Mouse (Mus musculus) gastrocnemius, postnatal 25 days (tissue): Measurements from ENCODE around the gene Mta1. TPM values are rescaled to one million over a fixed set of nuclear protein-coding genes. Genes with fewer than 3 reads are reported as not detected.
A peak's percentile ranks its signal among the peaks of the same experiment; 100 is the strongest.

Experiments
- DNase-seq: peaks from one replicate; pipeline ENCODE4 v3.0.0; 2022
- total RNA-seq, 2 experiments: library from RNA; stranded (reverse); gene quantifications; 1 replicate in 1 of 2; 2 replicates in 1 of 2; pipeline ENCODE4 v1.2.3; 2021

Gene Mta1
- total RNA-seq, 2 experiments from 2014 or later, result 29.3 to 34.4 TPM

DNA sequence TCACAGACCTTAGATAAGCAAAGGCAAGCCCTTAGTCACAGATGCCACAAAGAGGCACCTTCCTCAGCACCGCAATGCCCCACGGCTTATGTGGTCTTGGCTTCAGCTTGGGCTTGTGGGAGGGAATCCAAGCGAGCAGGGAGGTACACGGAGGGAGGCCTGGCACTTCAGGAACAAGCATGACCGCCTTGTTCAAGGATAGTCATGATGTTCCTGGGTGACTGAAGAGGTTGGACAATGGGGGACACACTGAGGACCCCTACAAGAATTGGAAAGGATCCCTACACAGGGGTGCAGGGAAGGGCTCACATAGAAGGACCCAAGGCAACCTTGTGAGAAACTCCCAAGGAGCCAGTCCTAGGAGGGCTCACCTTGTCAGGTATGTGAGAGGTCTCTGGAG lies 1.0 kb upstream of the Mta1 start:
- no peak for DNase-seq

DNA sequence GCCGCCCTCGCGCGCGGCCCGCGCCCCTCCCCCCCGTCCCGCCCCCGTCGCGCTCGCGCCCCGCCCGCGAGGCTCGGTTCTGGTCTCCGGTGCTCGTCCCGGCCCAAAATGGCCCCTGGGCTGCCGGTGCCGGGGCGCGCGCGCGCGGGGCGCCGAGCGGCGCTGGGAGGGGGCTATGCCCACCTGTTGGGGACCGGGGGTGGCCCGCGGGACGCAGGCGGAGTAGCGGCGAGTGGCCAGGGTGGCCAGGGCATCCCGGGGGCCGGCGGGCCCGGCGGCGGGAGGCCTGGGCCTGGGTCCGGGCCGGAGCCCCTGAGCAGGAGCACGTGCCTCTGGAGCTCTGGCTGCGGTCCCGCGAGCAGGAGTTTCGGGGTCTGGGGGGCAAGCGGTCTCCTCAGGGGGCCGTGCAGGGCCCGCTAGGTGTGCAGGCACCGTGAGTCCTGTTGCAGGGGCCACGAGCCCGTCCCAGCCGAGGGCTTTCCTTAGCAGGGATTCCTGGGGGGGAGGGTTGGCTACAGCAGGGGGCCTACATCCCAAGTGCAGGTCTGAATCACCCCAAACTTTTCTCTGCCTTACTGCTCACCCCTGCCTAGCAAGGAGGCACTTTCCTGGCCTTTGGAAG lies 563 bp downstream of the Mta1 start:
- DNase-seq, result no peak

DNA sequence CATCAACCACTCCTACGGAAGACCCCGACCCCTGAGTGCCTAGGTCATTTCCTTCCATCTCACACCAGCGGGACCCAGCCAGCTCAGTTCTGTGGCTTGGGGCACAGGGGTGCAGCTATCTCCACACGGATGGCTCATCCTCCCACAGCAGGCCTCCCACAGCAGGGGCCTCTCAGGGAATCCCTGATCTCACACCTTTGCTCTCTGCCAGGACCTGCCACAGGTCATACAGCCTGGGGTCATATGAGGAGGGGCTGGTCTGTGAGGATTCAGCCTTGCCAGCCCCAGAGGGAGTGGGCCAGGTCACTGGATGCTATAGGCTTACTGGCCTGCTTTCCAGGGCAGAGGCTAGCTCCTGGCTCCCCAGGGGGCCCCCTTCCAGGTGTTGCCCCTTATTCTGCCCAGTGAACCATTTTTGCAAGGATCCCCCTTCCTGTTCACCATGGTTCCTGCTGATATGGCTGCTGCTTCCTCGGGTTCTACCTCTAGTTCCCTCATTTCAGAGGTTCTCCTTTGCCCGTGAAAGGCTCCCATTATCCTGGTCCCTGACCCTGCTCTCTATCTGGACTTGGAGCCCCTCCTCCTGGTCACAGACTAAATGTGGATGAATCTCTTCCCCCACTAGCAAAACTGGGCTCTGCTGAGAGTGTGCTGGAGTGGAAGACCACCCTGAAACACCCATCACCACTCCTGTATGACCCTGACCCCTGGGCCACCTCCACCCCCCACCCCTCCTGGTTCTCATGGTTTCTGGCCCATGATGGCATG lies 1.6 kb downstream of the Mta1 start:
- no peak for DNase-seq

DNA sequence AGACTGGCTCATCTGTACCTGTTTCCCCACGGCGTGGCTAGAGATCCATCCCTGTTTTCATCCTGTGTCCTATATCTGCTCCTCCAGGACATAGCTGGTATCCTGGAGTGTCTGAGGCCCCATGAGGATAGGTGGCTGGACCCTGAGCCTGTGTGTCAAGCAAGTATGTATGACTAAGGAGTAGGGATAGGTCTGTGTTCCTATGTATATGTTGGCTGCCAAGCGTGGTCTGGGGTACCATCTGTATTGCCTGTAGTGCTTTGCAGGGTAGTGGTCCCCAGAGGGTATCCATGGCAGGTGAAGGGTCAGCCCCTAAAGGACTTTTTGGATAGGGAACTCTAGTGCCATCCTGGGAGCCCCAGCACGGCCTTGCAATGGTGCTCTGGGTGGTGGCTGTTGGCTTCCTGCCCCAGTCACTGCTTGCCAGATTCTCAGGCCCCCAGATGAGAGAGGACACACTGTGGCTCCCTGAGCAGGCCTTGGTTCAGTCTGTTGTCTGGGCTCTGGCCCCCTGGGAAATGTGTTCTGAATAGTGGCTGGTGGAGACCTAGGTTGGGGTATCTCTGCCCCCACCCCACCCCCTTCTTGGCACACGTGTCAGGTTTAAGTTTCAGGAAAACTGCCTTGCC lies 2.5 kb downstream of the Mta1 start:
- peak; percentile 45 for DNase-seq

DNA sequence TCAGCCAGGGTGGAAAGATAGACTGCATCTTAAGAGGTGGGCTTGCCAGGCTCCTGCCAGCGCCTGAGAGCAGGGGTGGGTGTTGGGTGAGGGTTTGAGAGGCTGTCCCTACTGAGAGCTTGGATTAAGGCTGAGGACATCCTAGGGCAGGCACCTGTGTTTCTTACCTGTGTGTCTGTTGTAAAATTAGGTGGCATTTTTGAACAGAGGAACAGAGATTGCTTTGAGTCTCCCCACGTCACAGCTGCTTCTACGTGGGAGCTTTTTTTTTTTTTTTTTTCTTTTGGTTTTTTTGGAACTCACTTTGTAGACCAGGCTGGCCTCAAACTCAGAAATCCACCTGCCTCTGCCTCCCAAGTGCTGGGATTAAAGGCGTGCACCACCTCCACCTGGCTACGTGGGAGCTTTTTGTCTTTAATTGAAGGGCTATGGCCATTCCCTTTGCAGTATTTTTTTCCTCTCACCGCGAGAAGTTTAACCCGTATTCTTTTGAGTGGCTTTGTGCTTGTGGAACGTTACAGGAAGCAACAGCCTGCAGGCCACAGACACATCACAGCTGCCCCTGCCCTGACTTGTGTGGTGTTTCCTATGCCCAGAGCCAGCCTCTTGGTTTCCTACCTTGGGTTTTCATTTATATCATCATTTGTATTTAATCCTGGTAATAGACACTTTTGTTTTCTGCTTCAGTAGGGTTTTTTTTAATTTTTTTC lies 3.3 kb downstream of the Mta1 start:
- no peak for DNase-seq

DNA sequence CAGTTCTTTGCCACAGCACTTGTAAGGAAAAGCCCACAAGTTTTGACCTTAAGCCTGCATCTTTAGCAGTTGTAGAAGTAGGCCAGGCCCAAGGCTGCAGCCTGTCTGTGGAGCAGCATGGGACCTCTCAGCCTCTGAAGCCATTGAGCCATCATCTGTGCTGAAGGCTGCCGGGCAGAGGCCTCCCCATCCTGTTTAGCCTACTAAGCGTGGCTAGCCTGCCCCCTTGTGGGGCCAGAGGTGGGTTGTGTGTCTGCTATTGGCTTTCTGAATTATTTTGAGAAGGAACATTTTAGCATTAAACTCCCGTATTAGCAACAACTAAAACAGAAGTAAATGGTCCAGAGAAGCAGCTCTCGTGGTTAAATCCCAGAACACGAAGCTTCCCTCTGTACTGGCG lies 4.4 kb downstream of the Mta1 start:
- DNase-seq, result peak; percentile 50

DNA sequence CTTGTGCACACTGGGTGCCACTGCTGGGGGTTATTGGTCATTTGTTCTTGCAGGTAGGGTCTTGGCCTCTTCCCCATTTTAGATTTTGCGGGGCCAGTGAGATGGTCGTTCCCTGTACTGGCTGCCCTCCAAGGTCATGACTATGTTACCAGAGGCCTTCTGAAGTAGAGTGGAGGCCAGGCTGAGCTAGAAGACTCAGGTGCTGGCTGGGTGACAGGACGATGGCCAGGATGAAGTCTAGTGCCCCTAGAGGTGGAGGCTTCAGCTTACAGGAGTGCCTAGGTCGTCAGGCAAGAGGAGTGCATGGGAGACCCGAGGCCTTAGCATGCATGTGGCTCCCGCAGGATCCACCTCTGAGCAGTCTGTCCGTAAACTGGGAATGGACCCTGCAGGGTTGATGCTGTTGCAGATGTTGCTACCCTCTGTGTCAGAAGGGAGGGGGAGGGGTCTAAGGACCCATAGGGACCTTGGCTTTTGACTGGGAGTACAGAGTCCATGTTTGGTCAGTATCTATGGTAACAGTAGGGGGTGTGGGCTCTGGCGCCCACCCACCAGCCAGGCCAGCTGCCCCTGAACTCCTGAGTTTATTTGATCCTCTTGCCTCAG lies 5.9 kb downstream of the Mta1 start:
- no peak for DNase-seq

DNA sequence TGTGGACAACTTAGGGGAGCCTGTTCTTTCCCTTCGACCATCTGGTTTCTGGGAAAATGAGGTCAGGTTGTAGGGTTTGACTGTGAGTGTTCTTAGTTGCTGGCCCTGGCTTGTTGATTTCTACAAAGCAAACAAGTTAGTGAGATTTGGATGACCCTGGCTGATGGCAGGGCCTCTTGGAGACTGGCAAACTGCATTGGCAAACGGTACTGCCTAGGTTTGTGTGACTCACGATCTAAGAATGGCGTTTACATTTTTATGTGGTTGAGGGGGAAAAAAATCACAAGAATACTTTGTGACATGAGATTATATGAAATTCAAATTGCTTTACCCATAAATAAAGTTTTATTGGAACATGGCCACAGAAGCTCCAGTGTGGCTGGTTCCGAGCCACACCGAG lies 8.3 kb downstream of the Mta1 start:
- no peak for DNase-seq

DNA sequence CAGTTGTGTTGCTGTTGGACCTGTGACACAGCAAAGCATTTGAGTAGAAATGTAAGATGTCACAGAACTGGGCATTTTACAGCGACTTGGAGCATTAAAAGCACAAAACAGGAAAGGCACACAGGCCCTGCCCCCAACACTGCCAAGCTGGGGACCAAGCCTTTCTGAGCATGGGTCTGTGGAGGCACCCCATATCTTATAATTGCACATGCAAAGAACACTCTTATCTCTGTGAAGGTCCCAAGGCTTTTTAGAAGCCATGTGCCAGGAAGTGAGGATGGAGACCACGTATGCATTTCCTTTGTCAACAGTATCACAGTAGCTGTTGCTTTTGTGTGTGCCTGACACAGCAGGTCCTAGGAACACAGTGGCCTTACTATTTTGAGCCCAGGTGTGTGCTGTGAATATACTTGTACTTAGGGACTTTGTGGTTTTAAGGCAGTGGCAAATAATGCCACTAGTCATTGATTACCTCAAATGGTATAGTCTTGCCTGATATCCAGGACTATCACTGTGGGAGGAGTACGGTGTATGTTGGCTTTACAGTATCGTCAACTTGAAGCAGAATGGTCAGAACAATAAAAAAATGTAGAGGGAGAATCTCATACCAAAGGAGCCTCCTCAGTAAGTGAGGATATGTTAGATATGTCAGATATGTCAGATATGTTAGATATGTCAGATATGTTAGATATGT lies 9.5 kb downstream of the Mta1 start:
- no peak for DNase-seq

DNA sequence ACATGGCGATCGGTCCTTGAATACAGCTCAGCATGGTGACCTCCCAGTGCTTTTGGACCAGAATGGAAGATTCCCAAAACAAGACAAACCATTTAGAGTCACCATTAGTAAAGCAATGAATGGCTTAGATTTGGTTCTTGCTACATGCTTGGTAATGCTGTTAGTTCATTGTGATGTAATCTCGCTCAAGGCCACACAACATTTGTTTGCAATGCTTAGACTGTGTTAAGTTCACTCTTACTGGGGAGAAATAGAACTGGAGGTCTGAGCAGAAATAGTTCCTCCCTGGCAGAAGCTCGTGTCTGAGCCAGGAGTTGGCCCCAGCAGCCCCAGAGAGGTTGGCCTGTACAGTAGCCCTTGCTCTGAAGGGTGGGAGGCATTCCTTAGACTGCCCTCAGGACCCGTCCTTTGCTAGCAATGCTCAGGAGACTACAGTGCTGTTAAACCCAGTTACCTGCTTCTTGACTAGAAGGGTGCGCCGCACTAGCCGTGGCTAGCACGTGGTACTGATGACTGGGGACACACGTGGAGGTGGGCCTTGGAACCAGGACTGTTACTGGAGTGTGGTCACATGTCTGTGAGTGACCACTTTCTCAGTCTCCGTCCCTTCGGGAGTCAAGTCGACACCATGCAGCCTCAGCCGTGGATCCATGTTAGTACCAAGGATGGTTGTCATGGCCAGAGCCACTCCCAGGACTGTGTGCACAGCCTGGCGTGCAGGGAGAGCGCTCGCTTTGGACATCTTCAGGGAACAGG lies 10.6 kb downstream of the Mta1 start:
- DNase-seq, result no peak

DNA sequence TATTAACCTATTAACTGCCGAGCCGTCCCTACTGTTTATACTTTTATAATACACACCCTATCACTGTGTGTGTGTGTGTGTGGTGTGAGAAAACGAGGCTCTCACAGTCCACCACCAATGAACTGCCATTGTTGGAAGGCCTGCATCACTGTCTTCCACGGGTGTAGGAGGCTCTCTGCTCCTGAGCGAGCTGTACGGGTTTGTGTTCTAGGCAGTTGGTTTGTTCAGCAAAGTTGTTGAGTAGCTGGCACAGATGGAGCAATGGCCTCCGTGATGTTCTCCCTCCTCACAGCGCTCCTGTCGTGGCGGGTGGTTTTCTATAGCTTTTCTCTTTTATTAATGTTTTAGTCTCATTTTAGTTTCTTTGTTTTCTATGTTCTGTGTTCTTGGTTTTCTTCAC lies 11.7 kb downstream of the Mta1 start:
- DNase-seq, result no peak

DNA sequence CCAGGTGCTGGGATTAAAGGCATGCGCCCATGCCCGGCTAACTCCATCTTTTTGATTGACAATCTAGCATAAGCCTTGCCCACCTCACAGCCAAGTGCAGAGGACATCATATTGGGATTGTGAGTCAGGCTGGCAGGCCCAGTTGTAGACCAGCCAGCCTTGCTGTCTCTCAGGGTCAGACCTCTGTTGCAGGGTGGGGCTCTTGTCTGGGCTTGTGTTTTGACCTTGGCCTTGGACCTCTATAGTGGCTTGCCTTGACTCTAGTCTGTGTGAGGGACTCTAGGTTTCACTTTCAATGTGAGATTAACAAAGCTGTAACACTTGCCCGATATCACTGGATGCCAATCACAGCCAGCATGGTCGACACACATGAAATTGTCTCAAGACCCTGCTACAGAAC lies 16.1 kb downstream of the Mta1 start:
- DNase-seq, result no peak

DNA sequence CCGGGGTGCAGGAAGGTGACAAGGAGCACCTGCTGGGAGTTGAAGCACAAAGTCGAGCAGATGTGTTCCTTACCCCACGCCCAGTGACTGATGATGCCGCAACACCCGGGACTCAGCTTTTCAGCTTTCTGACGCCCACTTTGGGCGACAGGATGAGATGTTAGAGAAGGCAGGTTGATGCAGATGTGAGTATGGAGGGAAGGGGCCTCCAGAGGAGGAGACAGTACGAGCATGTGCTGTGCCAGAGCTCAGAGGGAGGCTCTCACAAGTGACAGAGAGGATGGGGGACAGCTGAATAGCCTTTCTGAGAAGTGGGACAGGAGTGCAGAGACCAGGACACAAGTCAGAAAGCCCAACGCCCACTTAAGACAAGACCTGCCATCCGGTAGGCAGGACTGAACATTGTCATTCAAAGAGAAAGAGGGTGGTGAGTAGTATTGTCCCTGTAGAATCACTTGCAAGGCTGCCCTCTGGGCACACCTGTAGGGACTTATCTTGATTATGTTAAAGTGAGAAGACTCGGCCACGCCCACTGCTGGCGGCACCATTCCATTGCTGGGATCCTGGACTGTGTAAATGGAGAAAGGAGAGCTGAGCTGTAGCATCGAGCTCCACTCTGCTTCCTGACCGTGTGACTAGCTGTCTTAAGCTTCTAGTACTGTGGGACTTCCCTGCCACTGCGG lies 16.9 kb downstream of the Mta1 start:
- DNase-seq, result no peak

DNA sequence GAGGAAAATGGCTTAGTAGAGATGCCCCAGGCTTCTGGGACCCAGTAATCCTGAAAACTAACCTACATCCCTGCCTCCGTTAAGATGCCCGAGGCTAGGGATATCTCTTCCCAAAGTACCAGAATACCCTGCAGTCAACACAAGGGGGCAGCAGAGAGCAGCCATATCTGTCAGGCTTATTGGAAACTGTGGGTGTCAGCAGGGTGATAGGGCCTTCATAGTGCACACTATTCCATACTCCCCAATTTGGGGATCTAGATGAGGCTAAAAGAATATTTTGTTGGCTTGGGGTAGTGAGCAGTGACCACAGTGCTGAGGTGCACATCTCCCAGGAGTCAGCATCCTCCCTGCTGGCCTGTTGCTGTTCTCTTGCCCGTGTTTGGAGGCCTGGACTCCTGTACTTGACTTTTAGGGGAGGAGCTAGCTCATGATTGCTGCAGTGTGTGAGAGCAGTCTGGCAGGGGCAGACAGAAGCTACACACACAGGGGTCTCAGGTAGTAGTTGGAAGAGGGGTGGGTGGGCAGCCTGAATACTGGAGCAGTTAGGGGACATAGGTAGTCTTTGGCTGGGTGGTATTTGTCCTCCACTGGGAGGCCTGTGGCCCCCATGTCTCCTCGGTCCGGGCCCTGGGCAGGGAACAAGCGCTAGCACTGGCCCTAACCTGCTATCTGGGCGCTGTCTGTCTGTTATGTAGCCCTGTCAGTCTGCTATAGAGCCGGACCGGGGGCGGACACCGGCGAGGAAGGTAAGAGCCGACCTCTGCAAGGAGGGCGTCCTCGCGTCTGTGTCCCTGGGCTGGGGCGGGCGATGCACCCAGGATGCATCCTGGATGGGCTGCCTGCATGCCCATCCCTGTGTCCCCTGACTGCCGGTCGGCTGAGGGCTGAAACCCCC lies 21.7 kb downstream of the Mta1 start:
- DNase-seq, result peak; percentile 71

DNA sequence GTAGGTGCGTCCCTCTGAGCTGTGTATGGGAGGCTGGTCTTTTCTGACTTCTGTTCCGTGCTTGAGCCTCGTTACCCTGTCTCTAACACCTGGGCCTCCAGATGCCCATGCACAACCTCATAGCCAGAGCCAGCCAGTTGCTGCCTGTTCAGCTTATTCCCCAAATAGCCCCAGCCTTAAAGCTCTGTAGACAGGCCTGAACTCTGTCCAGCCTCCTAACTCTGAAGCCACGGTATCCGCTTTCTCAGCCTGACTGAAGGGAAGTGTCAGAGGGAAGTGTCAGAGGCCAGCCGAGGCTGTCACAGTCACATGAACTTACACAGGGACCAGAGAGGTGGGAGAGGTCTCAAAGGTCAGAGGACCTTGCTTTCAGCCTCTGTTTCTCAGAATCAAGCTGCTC lies 26.6 kb downstream of the Mta1 start:
- peak; percentile 65 for DNase-seq

DNA sequence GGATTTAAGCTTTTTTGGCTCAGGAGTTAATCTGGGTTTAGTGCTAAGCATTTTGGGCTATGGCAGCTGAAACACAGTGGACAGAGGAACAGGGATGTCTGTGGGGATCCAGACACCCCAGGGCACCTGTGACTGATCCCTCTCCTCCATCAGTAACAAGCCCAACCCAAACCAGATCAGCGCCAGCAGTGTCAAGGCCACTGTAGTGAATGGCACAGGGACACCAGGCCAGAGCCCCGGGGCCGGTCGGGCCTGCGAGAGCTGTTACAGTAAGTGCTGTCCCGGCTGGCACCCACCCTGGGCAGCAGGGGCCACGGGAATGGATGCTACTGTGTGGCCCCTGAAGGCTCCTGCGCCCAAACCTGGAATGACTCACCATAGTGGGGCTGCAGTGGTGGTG lies 32.7 kb downstream of the Mta1 start:
- DNase-seq, result no peak

DNA sequence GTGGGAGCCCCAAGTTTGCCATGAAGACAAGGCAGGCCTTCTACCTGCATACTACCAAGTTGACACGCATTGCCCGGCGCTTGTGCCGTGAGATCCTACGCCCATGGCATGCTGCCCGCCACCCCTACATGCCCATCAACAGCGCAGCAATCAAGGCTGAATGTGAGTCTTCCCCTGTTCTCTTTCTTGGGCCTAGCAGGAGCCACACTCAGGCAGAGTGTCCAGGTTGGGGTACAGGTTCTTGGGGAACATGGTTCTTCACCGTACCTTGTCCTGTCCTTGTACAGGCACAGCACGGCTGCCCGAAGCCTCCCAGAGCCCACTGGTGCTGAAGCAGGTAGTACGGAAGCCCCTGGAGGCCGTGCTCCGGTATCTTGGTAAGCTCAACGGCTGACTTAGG lies 33.5 kb downstream of the Mta1 start:
- no peak for DNase-seq

DNA sequence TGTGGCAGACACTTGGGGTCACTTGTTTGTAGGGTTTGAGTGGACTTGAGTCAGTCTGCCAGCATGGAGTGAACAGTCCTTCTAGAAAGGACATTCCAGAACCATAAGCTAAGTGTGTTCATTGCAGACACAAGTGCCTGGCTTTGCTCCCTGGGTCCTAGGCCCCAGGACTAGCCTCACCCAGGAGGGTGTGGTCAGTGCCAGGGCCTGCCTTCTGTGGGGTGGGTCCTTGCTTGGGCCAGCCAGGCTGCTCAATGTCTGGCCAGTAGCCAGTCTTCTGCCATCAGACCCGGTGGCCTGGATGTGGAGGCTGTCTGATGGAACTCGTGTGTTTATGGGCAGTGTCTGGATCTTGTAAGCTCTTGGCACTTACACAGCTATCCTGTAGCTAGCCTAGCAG lies 34.5 kb downstream of the Mta1 start:
- DNase-seq, result peak; percentile 78

DNA sequence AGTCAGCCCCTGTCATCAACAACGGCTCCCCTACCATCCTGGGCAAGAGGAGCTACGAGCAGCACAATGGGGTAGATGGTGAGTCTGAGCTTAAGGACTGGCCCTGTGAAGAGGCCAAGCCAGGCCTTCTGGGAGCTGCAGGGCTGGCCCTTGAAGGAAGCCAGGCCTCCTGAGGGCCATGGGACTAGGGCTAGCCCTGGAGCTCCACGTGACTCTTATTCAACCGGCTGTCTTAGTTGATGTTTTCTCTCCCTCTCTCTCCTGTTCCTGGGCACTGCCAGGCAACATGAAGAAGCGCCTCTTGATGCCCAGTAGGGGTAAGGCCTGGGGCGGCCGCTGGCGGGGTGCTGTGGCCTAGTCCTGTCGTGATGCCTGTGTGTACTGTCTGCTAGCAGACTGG lies 35.2 kb downstream of the Mta1 start:
- DNase-seq, result no peak
